Mouse (Mus musculus): ENCODE data around the gene Cybrd1.

Cybrd1 gene

GRCm38 (mm10) chr2:71117797-71118708 is at the start of gene Cybrd1:
Cybrd1 (plus strand) TSS chr2:71117923.
- no peak for TF ChIP-seq GATA4 (IDR thresholded peaks at IDR 0.05; ENCODE audit: insufficient replicate concordance, low read length)

GRCm38 (mm10) chr2:71071601-71072000 is 46.1 kb upstream of the Cybrd1 start:
- TF ChIP-seq GATA4 (IDR thresholded peaks at IDR 0.05; ENCODE audit: insufficient replicate concordance, low read length), result no peak

- TF ChIP-seq GATA4 (IDR thresholded peaks at IDR 0.05; ENCODE audit: insufficient replicate concordance, low read length), result no peak
Measured at GRCm38 (mm10) chr2:71073330-71073729, 44.4 kb upstream of the Cybrd1 start.

GRCm38 (mm10) chr2:71073828-71074227 is 43.9 kb upstream of the Cybrd1 start:
- no peak for TF ChIP-seq GATA4 (IDR thresholded peaks at IDR 0.05; ENCODE audit: insufficient replicate concordance, low read length)

- no peak for TF ChIP-seq GATA4 (IDR thresholded peaks at IDR 0.05; ENCODE audit: insufficient replicate concordance, low read length)
Measured at GRCm38 (mm10) chr2:71082416-71082815, 35.3 kb upstream of the Cybrd1 start.

- TF ChIP-seq GATA4 (IDR thresholded peaks at IDR 0.05; ENCODE audit: insufficient replicate concordance, low read length), result no peak
Measured at GRCm38 (mm10) chr2:71083454-71084193, 34.1 kb upstream of the Cybrd1 start.

- no peak for TF ChIP-seq GATA4 (IDR thresholded peaks at IDR 0.05; ENCODE audit: insufficient replicate concordance, low read length)
Measured at GRCm38 (mm10) chr2:71089766-71090165, 28.0 kb upstream of the Cybrd1 start.

GRCm38 (mm10) chr2:71090660-71091445 is 26.9 kb upstream of the Cybrd1 start:
- TF ChIP-seq GATA4 (IDR thresholded peaks at IDR 0.05; ENCODE audit: insufficient replicate concordance, low read length), result no peak

- no peak for TF ChIP-seq GATA4 (IDR thresholded peaks at IDR 0.05; ENCODE audit: insufficient replicate concordance, low read length)
Measured at GRCm38 (mm10) chr2:71096170-71096569, 21.6 kb upstream of the Cybrd1 start.

- TF ChIP-seq GATA4 (IDR thresholded peaks at IDR 0.05; ENCODE audit: insufficient replicate concordance, low read length), result no peak
Measured at GRCm38 (mm10) chr2:71102621-71103291, 15.0 kb upstream of the Cybrd1 start.

GRCm38 (mm10) chr2:71103292-71103680 is 14.4 kb upstream of the Cybrd1 start:
- TF ChIP-seq GATA4 (IDR thresholded peaks at IDR 0.05; ENCODE audit: insufficient replicate concordance, low read length), result no peak

- no peak for TF ChIP-seq GATA4 (IDR thresholded peaks at IDR 0.05; ENCODE audit: insufficient replicate concordance, low read length)
Measured at GRCm38 (mm10) chr2:71104696-71105095, 13.0 kb upstream of the Cybrd1 start.

GRCm38 (mm10) chr2:71105469-71106215 is 12.1 kb upstream of the Cybrd1 start:
- no peak for TF ChIP-seq GATA4 (IDR thresholded peaks at IDR 0.05; ENCODE audit: insufficient replicate concordance, low read length)

- TF ChIP-seq GATA4 (IDR thresholded peaks at IDR 0.05; ENCODE audit: insufficient replicate concordance, low read length), result no peak
Measured at GRCm38 (mm10) chr2:71107225-71107624, 10.5 kb upstream of the Cybrd1 start.

Data from liver, adult (tissue).